Mouse (Mus musculus) lung, adult 2 months (tissue): ENCODE results near the gene Slc25a42. TPM values are rescaled to one million over a fixed set of nuclear protein-coding genes. Genes with fewer than 3 reads are reported as not detected.

ENCODE experiments used
- DNase-seq: peaks from one replicate; pipeline ENCODE4 v3.0.0; 2022
- H3K4me1 ChIP-seq: fragments of 200-500 bp; 2 replicates; pipeline ENCODE4 v1.6.1; 2011; ENCODE audit warnings: low read length; ENCODE audit not compliant: control insufficient read depth, insufficient read depth
- H3K4me3 ChIP-seq: fragments of 200-500 bp; replicated peaks from 2 replicates; pipeline ENCODE3; 2011; ENCODE audit warnings: low read depth, mild to moderate bottlenecking, control low read depth, low read length; ENCODE audit errors: extremely low read depth
- CTCF ChIP-seq: fragments of 200-500 bp; IDR thresholded peaks from 2 replicates; pipeline ENCODE4 v1.5.1; 2011; ENCODE audit warnings: mild to moderate bottlenecking, low read length, control low read depth; ENCODE audit not compliant: insufficient read depth
- POLR2A ChIP-seq: fragments of 200-500 bp; IDR thresholded peaks from 2 replicates; pipeline ENCODE4 v1.6.1; 2011; ENCODE audit warnings: low read depth, mild to moderate bottlenecking, control low read depth, low read length, borderline replicate concordance; ENCODE audit errors: extremely low read depth
- WGBS: fragments of 180-500 bp; shearing (Covaris S2); methylation state at CpG from one replicate; pipeline ENCODE4 v1.1.7; 2018; 5-methylcytosine and 5-hydroxymethylcytosine counted together
- polyA plus RNA-seq: library from polyadenylated mRNA; depleted of rRNA; stranded (reverse); fragments of >200 nt; gene quantifications from 2 replicates; pipeline ENCODE4 v1.2.3, GENCODE M21; 2012; rRNA removed

Gene Slc25a42
- polyA plus RNA-seq: 26.9 and 29.6 TPM in 2 replicates

DNA sequence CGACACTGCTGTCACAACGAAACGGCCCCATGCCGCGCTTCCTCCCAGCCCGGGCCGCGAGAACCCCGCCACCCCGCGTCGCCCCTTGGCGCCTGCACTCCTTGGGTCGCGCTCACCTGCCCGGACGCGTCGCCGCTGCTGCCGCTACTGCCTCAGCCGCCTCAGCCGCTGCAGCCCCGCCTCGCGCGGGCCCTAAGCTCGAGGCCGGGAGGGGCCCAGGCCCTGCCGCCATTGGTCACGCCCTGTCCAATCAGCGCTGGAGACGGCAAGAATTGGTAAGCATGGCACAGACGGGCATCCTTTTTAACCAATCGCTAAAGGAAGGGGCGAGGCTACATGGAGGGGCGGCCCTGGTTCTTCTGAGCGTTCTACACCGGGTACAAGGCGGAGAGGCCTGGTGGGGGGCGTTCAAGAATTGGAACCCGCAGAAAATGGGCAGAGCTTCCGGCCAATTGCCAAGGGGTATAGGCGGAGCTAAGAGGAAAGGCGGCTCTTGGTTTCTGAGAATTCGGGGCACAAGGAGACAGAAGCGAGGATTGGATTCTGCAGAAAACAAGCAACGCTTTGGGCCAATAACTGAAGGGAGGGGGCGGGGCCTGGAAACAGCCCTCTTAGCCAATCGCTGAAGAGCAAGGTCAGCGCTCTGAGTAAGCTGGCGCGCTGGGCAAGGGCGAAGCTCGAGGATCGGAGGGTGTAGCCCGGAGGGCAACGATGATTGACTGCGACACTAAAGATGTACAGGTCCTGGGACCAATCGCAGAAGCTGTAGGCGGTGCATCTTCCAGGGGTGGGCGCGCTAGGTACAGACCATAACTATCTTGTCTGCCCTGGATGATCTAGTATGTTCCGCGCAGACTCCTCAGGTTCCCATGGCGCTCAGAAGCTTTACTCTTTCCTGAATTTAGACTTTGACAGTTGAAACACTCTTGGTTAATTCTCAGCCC lies at the start of gene Slc25a42:
TSS of gene Slc25a42 (minus strand) at position 194 of the 944 bp plus-strand sequence.
- peak; percentile 97 for DNase-seq
- Histone ChIP-seq H3K4me1 (peaks cover 6% of the 10 kb centered on the region; the same call in 1 of the 2 replicates), H3K4me3 (peak within 1 kb of the TSS; percentile 77)
- TF ChIP-seq CTCF (no peak), POLR2A (peak; percentile 72; the same call in 1 of the 2 replicates)
- under 1% methylated on average over 66 of the region's 66 CpGs for WGBS

DNA sequence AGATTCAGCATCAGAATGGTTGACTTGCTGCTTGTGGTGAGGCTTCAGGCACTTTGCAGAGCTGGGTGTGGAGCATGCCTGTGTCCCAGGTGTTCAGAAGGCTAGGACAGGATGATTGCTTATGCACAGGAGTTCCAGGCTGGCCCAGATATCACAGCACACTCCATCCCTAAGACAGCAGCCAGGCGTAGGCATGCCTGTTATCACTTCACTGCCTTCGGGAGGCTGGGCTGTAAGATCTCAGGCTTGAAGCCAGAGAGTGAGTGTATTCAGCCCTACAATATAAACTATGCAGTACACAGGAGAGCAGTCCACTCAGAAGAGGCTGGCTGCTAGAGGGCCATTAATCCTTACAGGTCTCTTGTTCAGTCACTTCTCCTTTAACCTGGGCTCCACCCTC lies 46.9 kb upstream of the Slc25a42 start:
- no peak overlapping the region for H3K4me3 ChIP-seq
- 46% methylated on average over 2 of the region's 2 CpGs for WGBS
- no peak for DNase-seq
- H3K4me1 ChIP-seq: peaks cover 9% of the 10 kb centered on the region
- TF ChIP-seq POLR2A (no peak), CTCF (no peak)

DNA sequence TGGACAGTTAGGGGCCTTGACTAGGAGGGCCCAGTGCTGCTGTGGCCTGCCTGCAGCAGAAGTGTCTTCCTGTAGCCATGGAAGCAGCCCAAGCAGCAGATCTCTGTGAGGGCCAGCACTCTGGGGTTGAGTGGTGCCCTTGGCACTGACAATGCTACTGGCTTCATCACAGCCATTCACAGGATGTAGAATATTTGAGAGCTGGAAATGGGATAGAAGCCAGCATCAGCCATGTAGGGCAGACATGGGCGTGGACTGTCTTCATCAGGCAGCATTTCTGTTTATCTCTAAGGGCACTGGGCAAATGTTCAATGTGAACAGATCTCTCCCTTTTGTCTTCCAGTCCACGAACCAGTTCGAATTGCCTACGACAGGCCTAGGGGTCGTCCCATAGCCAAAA lies 46.5 kb upstream of the Slc25a42 start:
- TF ChIP-seq CTCF (no peak), POLR2A (no peak)
- no peak for DNase-seq
- H3K4me1 ChIP-seq: peaks cover 9% of the 10 kb centered on the region
- 40% methylated on average over 5 of the region's 5 CpGs for WGBS
- no peak overlapping the region for H3K4me3 ChIP-seq

DNA sequence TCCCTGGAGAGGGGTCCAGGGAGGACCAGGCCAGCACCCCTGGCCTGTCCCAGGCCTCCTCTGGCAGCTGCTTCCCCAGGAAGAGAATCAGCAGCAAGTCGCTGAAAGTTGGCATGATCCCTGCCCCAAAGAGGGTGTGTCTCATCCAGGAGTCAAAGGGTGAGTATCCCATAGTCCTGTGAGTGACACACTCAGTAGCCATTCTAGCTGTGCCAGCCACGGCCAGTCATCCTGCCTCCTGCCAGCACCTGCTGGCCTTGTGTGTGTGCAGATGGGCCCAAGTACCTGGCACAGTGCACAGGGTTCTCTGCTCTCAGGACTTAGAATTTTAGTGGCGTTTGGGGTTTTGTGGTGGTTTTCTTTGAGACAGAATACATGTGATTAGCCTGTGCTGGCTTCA lies 45.4 kb upstream of the Slc25a42 start:
- no peak for TF ChIP-seq CTCF
- no peak for TF ChIP-seq POLR2A
- no peak for DNase-seq
- Histone ChIP-seq H3K4me1 (peaks cover 9% of the 10 kb centered on the region), H3K4me3 (no peak overlapping the region)
- whole genome bisulfite sequencing: 62% methylated on average over 3 of the region's 3 CpGs

DNA sequence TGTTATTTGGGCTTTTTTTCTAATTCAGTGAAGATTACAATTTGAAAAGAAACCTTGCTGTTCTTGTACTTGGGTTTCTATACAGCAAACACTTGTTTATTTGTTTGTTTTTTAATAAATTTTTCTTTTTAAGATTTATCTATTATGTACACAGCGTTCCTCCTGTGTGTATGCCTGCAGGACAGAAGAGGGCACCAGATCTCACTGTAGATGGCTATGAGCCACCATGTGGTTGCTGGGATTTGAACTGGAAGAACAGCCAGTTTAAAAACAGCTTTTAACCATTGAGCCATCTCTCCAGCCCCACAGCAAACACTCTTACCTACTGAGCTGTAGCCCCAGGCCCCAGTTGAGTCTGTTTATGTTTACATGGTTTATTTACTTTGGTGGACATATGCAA lies 42.5 kb upstream of the Slc25a42 start:
- no peak for DNase-seq
- TF ChIP-seq CTCF: no peak
- no peak for TF ChIP-seq POLR2A
- WGBS: 69% methylated on average over 1 of the region's 1 CpGs

DNA sequence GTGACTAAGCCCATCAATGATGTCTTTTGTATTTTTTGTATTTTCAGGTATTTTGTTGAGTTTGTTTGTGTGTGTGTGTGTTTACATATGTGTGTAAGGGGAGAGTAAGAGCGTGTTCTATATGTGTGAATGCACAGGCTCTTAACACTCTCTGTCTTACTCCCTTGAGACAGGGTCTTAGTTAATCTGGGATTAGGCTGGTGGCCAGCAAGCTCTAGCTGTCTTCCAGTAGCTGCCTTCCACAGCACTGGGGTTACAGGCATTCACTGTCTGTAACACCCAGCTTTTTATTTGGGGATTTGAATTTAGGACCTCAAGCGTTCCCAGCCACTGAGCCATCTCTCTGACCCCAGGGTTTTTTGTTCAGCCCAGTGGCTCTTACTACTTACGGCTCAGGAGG lies 35.7 kb upstream of the Slc25a42 start:
- WGBS: 92% methylated on average over 3 of the region's 3 CpGs
- Histone ChIP-seq H3K4me1 (no peaks in the 10 kb centered on the region), H3K4me3 (no peak overlapping the region)
- no peak for DNase-seq
- TF ChIP-seq POLR2A: no peak
- TF ChIP-seq CTCF: no peak

More for the DNA sequence above, 42.5 kb upstream of the Slc25a42 start:
- H3K4me1 ChIP-seq: peaks cover 9% of the 10 kb centered on the region
- H3K4me3 ChIP-seq: no peak overlapping the region

DNA sequence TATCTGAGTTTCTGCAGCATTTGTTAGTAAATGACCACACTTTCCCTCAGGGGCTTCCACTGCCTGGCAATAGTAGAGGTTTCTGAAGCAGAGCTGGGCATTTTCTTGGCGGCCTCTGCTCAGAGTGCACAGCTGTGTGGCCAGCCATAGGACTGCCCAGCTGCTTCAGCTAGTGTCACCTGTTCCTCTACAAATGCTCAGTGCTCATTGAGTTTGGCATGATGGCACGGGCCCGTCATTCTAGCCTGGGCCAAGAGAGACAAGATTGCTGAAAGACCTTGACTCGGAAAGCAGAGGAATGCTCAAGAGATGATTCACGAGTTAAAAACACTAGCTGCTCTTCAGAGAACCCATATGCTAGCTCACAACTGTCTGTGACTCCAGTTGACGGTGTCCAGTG lies 34.5 kb upstream of the Slc25a42 start:
- 85% methylated on average over 6 of the region's 6 CpGs for WGBS
- H3K4me1 ChIP-seq: no peaks in the 10 kb centered on the region
- H3K4me3 ChIP-seq: no peak overlapping the region
- no peak for DNase-seq
- TF ChIP-seq CTCF (no peak), POLR2A (no peak)

DNA sequence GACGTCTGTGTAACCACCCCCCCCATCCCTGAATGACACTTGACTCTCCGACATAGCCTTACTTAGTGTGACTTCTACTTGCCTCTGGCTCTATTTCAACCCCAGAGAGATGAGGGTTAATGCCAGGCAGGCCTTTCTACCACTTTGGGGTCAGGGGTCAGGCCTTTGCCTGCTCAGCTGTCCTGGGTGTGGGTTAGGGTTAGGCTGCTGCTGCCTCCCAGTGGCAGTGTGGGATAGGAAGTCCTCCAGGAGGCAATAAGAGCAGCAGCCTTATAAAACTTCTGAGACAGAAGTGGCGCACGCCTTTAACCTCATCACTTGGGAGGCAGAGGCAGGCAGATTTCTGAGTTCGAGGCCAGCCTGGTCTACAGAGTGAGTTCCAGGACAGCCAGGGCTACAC lies 28.5 kb upstream of the Slc25a42 start:
- 85% methylated on average over 5 of the region's 5 CpGs for WGBS
- Histone ChIP-seq H3K4me1 (peaks cover under 1% of the 10 kb centered on the region; the same call in 1 of the 2 replicates), H3K4me3 (no peak overlapping the region)
- no peak for DNase-seq
- peak; percentile 35 for TF ChIP-seq CTCF
- TF ChIP-seq POLR2A: no peak

DNA sequence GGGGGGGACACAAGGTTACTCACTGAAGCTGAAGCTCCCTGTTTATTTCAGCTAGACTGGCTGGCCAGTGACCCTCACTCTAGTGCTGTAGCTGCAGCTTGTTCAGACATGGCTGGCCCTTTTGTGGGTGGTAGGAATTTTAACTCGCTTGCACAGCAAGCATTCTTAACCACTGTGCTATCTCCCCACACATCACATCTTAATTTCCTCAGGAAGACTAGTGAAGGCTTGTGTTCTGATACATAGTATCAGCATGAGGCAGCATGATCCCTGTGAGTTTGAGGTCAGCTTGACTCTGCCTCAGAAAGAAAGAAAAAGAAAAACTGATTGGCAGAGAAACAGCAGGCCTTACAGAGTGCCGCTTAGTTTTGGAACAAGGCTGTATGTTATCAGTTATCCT lies 25.7 kb upstream of the Slc25a42 start:
- WGBS: 65% methylated on average over 2 of the region's 2 CpGs
- H3K4me1 ChIP-seq: peaks cover 7% of the 10 kb centered on the region
- H3K4me3 ChIP-seq: no peak overlapping the region
- no peak for DNase-seq
- no peak for TF ChIP-seq CTCF
- no peak for TF ChIP-seq POLR2A

DNA sequence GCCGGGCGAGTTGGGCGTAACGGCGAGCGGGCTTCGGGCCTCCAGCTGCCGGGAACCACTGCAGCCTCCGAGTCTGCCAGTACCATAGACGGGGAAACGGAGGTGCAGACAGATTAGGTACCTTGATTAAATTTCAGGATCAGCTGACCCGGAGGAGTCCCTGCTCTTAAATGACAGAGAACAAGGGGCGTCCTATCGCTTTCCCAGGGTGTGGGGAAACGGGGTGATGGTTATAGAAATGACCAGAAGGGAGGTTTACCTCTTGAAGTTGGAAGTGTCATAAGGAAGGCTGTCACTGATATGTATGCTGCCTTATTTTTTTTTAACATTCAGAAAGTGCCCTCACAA lies 22.6 kb upstream of the Slc25a42 start:
- peaks cover 7% of the 10 kb centered on the region for H3K4me1 ChIP-seq
- TF ChIP-seq CTCF (no peak), POLR2A (no peak)
- DNase-seq: no peak
- H3K4me3 ChIP-seq: peak overlapping the region; percentile 71
- WGBS: under 1% methylated on average over 15 of the region's 15 CpGs
